Mouse (Mus musculus): ENCODE data around the gene Rhpn2. TPM values are rescaled to one million over a fixed set of nuclear protein-coding genes. Genes with fewer than 3 reads are reported as not detected.

Rhpn2 gene
- total and polyA plus RNA-seq, 2 experiments = 6.9 to 14.0 TPM

GRCm38 (mm10) chr7:35386525-35386952, 52.6 kb downstream of the Rhpn2 start:
- H3K4me1 ChIP-seq (ENCODE audit: control insufficient read depth, insufficient read depth, low read length) = no peaks in the 10 kb centered on the region
- no peaks in the 10 kb centered on the region for H3K79me2 ChIP-seq (ENCODE audit: control insufficient read depth, insufficient read depth, low read length)
- H3K9ac ChIP-seq (ENCODE audit: low read depth, low read length) = no peak overlapping the region
- peak; percentile 80 for DNase-seq (ENCODE audit: extremely low read depth, low read depth, low spot score)
- no peaks in the 10 kb centered on the region for H3K27me3 ChIP-seq (ENCODE audit: control insufficient read depth, insufficient read depth, low read length)
- WGBS = 51% methylated on average over 6 of the region's 6 CpGs
- no peak overlapping the region for H3K27ac ChIP-seq (replicated peaks; ENCODE audit: insufficient read depth, low read depth, low read length)
- H3K4me3 ChIP-seq (ENCODE audit: insufficient read depth, low read depth, low read length) = no peak overlapping the region
- no peak for TF ChIP-seq POLR2A (IDR thresholded peaks at IDR 0.05; ENCODE audit: extremely low read depth, insufficient read depth, low read length)
- TF ChIP-seq CTCF (IDR thresholded peaks at IDR 0.05; ENCODE audit: low read depth, low read length) = peak; percentile 70
- H3K36me3 ChIP-seq (ENCODE audit: control insufficient read depth, insufficient read depth, low read length) = peaks cover 10% of the 10 kb centered on the region

- Histone ChIP-seq H3K36me3 (ENCODE audit: control insufficient read depth, insufficient read depth, low read length) (peaks cover 5% of the 10 kb centered on the region; the same call in 1 of the 2 replicates), H3K27me3 (ENCODE audit: control insufficient read depth, insufficient read depth, low read length) (no peaks in the 10 kb centered on the region), H3K4me3 (ENCODE audit: insufficient read depth, low read depth, low read length) (no peak overlapping the region), H3K9ac (ENCODE audit: low read depth, low read length) (no peak overlapping the region), H3K79me2 (ENCODE audit: control insufficient read depth, insufficient read depth, low read length) (no peaks in the 10 kb centered on the region), H3K4me1 (ENCODE audit: control insufficient read depth, insufficient read depth, low read length) (0 out of 2 replicates have a peak, but pooled peaks cover 2% of the 10 kb centered on the region), H3K27ac (replicated peaks; ENCODE audit: insufficient read depth, low read depth, low read length) (no peak overlapping the region)
- no peak for DNase-seq (ENCODE audit: extremely low read depth, low read depth, low spot score)
- TF ChIP-seq CTCF (IDR thresholded peaks at IDR 0.05; ENCODE audit: low read depth, low read length) (no peak), POLR2A (IDR thresholded peaks at IDR 0.05; ENCODE audit: extremely low read depth, insufficient read depth, low read length) (no peak)
- 87% methylated on average over 6 of the region's 6 CpGs for WGBS
Observed at GRCm38 (mm10) chr7:35388694-35389093, 54.7 kb downstream of the Rhpn2 start.

- 62% methylated on average over 5 of the region's 5 CpGs for WGBS
- DNase-seq (ENCODE audit: extremely low read depth, low read depth, low spot score) = peak; percentile 48
- peaks cover 6% of the 10 kb centered on the region; the same call in 1 of the 2 replicates for H3K4me1 ChIP-seq (ENCODE audit: control insufficient read depth, insufficient read depth, low read length)
Observed at GRCm38 (mm10) chr7:35392935-35393334, 59.0 kb downstream of the Rhpn2 start.

GRCm38 (mm10) chr7:35395734-35396456, 61.9 kb downstream of the Rhpn2 start:
- Histone ChIP-seq H3K27ac (replicated peaks; ENCODE audit: insufficient read depth, low read depth, low read length) (no peak overlapping the region), H3K36me3 (ENCODE audit: control insufficient read depth, insufficient read depth, low read length) (no peaks in the 10 kb centered on the region), H3K9ac (ENCODE audit: low read depth, low read length) (peak overlapping the region; percentile 46), H3K27me3 (ENCODE audit: control insufficient read depth, insufficient read depth, low read length) (no peaks in the 10 kb centered on the region), H3K4me3 (ENCODE audit: insufficient read depth, low read depth, low read length) (peak overlapping the region; percentile 61; the same call in 1 of the 2 replicates), H3K79me2 (ENCODE audit: control insufficient read depth, insufficient read depth, low read length) (no peaks in the 10 kb centered on the region), H3K4me1 (ENCODE audit: control insufficient read depth, insufficient read depth, low read length) (peaks cover 6% of the 10 kb centered on the region; the same call in 1 of the 2 replicates)
- TF ChIP-seq CTCF (IDR thresholded peaks at IDR 0.05; ENCODE audit: low read depth, low read length) (no peak), POLR2A (IDR thresholded peaks at IDR 0.05; ENCODE audit: extremely low read depth, insufficient read depth, low read length) (no peak)
- DNase-seq (ENCODE audit: extremely low read depth, low read depth, low spot score) = no peak
- WGBS = 10% methylated on average over 17 of the region's 17 CpGs

More at GRCm38 (mm10) chr7:35392935-35393334, 59.0 kb downstream of the Rhpn2 start:
- Histone ChIP-seq H3K27ac (replicated peaks; ENCODE audit: insufficient read depth, low read depth, low read length) (no peak overlapping the region), H3K4me3 (ENCODE audit: insufficient read depth, low read depth, low read length) (no peak overlapping the region), H3K9ac (ENCODE audit: low read depth, low read length) (no peak overlapping the region), H3K79me2 (ENCODE audit: control insufficient read depth, insufficient read depth, low read length) (no peaks in the 10 kb centered on the region), H3K36me3 (ENCODE audit: control insufficient read depth, insufficient read depth, low read length) (no peaks in the 10 kb centered on the region; the same call in 1 of the 2 replicates), H3K27me3 (ENCODE audit: control insufficient read depth, insufficient read depth, low read length) (no peaks in the 10 kb centered on the region)
- TF ChIP-seq CTCF (IDR thresholded peaks at IDR 0.05; ENCODE audit: low read depth, low read length) = no peak
- TF ChIP-seq POLR2A (IDR thresholded peaks at IDR 0.05; ENCODE audit: extremely low read depth, insufficient read depth, low read length) = no peak

GRCm38 (mm10) chr7:35396542-35397168, 62.7 kb downstream of the Rhpn2 start, which contains the start of the genes Faap24 and Cep89:
TSS of gene Faap24 (minus strand) at chr7:35396836.
TSS of gene Cep89 (plus strand) at chr7:35397035.
- no peak for TF ChIP-seq CTCF (IDR thresholded peaks at IDR 0.05; ENCODE audit: low read depth, low read length)
- peak; percentile 52; the same call in 1 of the 2 replicates for TF ChIP-seq POLR2A (IDR thresholded peaks at IDR 0.05; ENCODE audit: extremely low read depth, insufficient read depth, low read length)
- H3K27ac ChIP-seq (replicated peaks; ENCODE audit: insufficient read depth, low read depth, low read length) = no peak within 1 kb of the TSS
- no peaks in the 10 kb centered on the region for H3K27me3 ChIP-seq (ENCODE audit: control insufficient read depth, insufficient read depth, low read length)
- H3K9ac ChIP-seq (ENCODE audit: low read depth, low read length) = peak within 1 kb of the TSS; percentile 78
- no peaks in the 10 kb centered on the region for H3K79me2 ChIP-seq (ENCODE audit: control insufficient read depth, insufficient read depth, low read length)
- H3K36me3 ChIP-seq (ENCODE audit: control insufficient read depth, insufficient read depth, low read length) = no peaks in the 10 kb centered on the region
- peak; percentile 96 for DNase-seq (ENCODE audit: extremely low read depth, low read depth, low spot score)
- peaks cover 6% of the 10 kb centered on the region; the same call in 1 of the 2 replicates for H3K4me1 ChIP-seq (ENCODE audit: control insufficient read depth, insufficient read depth, low read length)
- peak within 1 kb of the TSS; percentile 87 for H3K4me3 ChIP-seq (ENCODE audit: insufficient read depth, low read depth, low read length)
- under 1% methylated on average over 28 of the region's 28 CpGs for WGBS
